Mouse (Mus musculus) neutrophil, adult 59 days (primary cell): ENCODE results near the gene Dusp10. TPM values are rescaled to one million over a fixed set of nuclear protein-coding genes. Genes with fewer than 3 reads are reported as not detected.

Experiments
- total RNA-seq, 2 experiments: library from RNA; stranded (reverse); gene quantifications; 1 replicate in 1 of 2; 2 replicates in 1 of 2; pipeline ENCODE4 v1.2.4; 2023

Gene Dusp10
- total RNA-seq = 10 to 100 TPM; 15.5 to 18.2 TPM

GRCm38 (mm10) chr1:184013106-184013505 lies at the start of gene Dusp10:
Gene Dusp10, plus strand, starts transcription at chr1:184013302.

GRCm38 (mm10) chr1:184034011-184034557 lies 21.0 kb downstream of the Dusp10 start, which contains the start of gene 1700056E22Rik:
Gene 1700056E22Rik, minus strand, starts transcription at chr1:184034301.

Other genes starting within 250 kb of the Dusp10 start
- gene 1700056E22Rik, start 21.0 kb downstream of the Dusp10 start, total RNA-seq = 1 to 10 TPM; 1.3 to 2.1 TPM